Mouse (Mus musculus) CD4-positive, CD25-positive, alpha-beta regulatory T cell, adult 2 months (primary cell): ENCODE data around the gene Fancm.
"Not testable (repeated sequence)": the region's sequence is repeated elsewhere in the genome, so short reads cannot be mapped to it uniquely, and the experiment has no call there.

Experiments used
- DNase-seq: peaks from one replicate; pipeline ENCODE4 v3.0.0-alpha.2; 2012; ENCODE audit warnings: low read depth, low spot score

The Fancm gene

GRCm38 (mm10) chr12:65075085-65075732 lies at the start of gene Fancm:
TSS of gene Fancm (plus strand) at chr12:65075603.
- peak; percentile 95 for DNase-seq

- DNase-seq = no peak
These were observed 39.6 kb upstream of the Fancm start for GRCm38 (mm10) chr12:65035839-65036189.

GRCm38 (mm10) chr12:65036190-65036870 lies 39.1 kb upstream of the Fancm start, which contains the start of gene Prpf39:
TSS of gene Prpf39 (plus strand) at chr12:65036333.
- peak; percentile 96 for DNase-seq

GRCm38 (mm10) chr12:65036892-65037545 lies 38.4 kb upstream of the Fancm start:
- DNase-seq = peak; percentile 13

GRCm38 (mm10) chr12:65037546-65037937 lies 37.9 kb upstream of the Fancm start:
- peak; percentile 32 for DNase-seq

GRCm38 (mm10) chr12:65048799-65049198 lies 26.6 kb upstream of the Fancm start:
- no peak for DNase-seq

GRCm38 (mm10) chr12:65058203-65058602 lies 17.2 kb upstream of the Fancm start:
- DNase-seq = no peak

- DNase-seq = no peak
These were observed 14.3 kb upstream of the Fancm start for GRCm38 (mm10) chr12:65061082-65061481.

GRCm38 (mm10) chr12:65065241-65065640 lies 10.2 kb upstream of the Fancm start:
- DNase-seq = peak; percentile 78

- DNase-seq = no peak
These were observed 9.2 kb upstream of the Fancm start for GRCm38 (mm10) chr12:65066234-65066633.

GRCm38 (mm10) chr12:65068409-65068808 lies 7.0 kb upstream of the Fancm start:
- DNase-seq = no peak

- peak; percentile 24 for DNase-seq
These were observed 2.3 kb upstream of the Fancm start for GRCm38 (mm10) chr12:65072911-65073610.

- DNase-seq = peak; percentile 99
These were observed 1.7 kb upstream of the Fancm start, which contains the start of gene Fkbp3 for GRCm38 (mm10) chr12:65073611-65074178. TSS of gene Fkbp3 (minus strand) at chr12:65074007.

GRCm38 (mm10) chr12:65074651-65075050 lies 752 bp upstream of the Fancm start:
- peak; percentile 13 for DNase-seq

GRCm38 (mm10) chr12:65075733-65076310 lies 419 bp downstream of the Fancm start:
- DNase-seq = no peak

- no peak for DNase-seq
These were observed 1.5 kb downstream of the Fancm start for GRCm38 (mm10) chr12:65076906-65077305.

GRCm38 (mm10) chr12:65108746-65109145 lies 33.3 kb downstream of the Fancm start:
- DNase-seq = no peak

GRCm38 (mm10) chr12:65111503-65111902 lies 36.1 kb downstream of the Fancm start:
- no peak for DNase-seq

GRCm38 (mm10) chr12:65112811-65113210 lies 37.4 kb downstream of the Fancm start:
- DNase-seq = no peak

GRCm38 (mm10) chr12:65113925-65114324 lies 38.5 kb downstream of the Fancm start:
- no peak for DNase-seq

- DNase-seq = not testable (repeated sequence)
These were observed 39.6 kb downstream of the Fancm start for GRCm38 (mm10) chr12:65114978-65115377.
